ENCODE assay signal across 20 mouse cellular contexts in the genomic region with DNA sequence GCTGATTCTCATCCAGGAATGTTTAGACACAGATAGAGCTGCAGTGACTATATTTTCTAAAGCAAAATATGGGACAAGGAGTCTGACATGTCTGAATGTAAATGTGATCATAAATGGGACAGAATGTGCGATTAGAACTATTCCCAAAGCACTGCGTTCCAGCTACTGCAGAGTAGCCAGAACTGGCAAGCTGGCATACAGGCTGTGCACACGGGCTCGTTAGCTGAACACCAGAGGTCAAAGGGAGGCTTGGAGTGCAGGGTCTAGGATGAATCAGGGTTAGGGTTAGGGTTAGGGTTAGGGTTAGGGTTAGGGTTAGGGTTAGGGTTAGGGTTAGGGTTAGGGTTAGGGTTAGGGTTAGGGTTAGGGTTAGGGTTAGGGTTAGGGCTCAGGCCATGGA. TPM values are rescaled to one million over a fixed set of nuclear protein-coding genes. Genes with fewer than 3 reads are reported as not detected.
DNase-seq lines count a peak whose midpoint lies in the region; ATAC-seq lines count a peak whose summit lies in the region.
"Had no signal": no experiment of that assay in that cellular context is flagged by ENCODE, and none has a peak within 500 bp of the region (broad histone marks: within the 10 kb centered on the region; RNA-seq: fewer than 3 reads in every experiment).

No protein-coding gene starts in this region.

- H3K9me3 ChIP-seq in kidney, embryonic 15.5 days (replicated peaks): no peaks in the 10 kb centered on the region
- H3K9me3 ChIP-seq in limb, embryonic 13.5 days: no peaks in the 10 kb centered on the region
- no peaks in the 10 kb centered on the region for H3K9me3 ChIP-seq in limb, embryonic 10.5 days (replicated peaks)
- no peaks in the 10 kb centered on the region for H3K9me3 ChIP-seq in heart, embryonic 11.5 days (replicated peaks; ENCODE audit: control insufficient read depth, low read length)
- H3K9me3 ChIP-seq: embryonic facial prominence, embryonic 12.5 days; forebrain, embryonic 12.5 days; hindbrain, embryonic 12.5 days had no signal

- peaks cover 38% of the 10 kb centered on the region for H3K4me1 ChIP-seq in kidney, embryonic 15.5 days
- peaks cover 11% of the 10 kb centered on the region for H3K4me1 ChIP-seq in limb, embryonic 13.5 days
- peaks cover 35% of the 10 kb centered on the region for H3K4me1 ChIP-seq in limb, embryonic 10.5 days
- no peaks in the 10 kb centered on the region for H3K4me1 ChIP-seq in heart, embryonic 11.5 days (ENCODE audit: control insufficient read depth, insufficient read depth, low read length)
- H3K4me1 ChIP-seq: hindbrain, embryonic 12.5 days had no signal

- H3K9ac ChIP-seq in kidney, embryonic 15.5 days: no peak overlapping the region
- H3K9ac ChIP-seq in limb, embryonic 13.5 days: no peak overlapping the region
- H3K9ac ChIP-seq in heart, embryonic 11.5 days (ENCODE audit: low read depth, low read length): no peak overlapping the region
- H3K9ac ChIP-seq: embryonic facial prominence, embryonic 12.5 days; forebrain, embryonic 12.5 days; hindbrain, embryonic 12.5 days had no signal

- no peak for DNase-seq in kidney, adult 9 months
- DNase-seq in limb, embryonic 10.5 days (ENCODE audit: low spot score): no peak
- DNase-seq in forelimb bud, embryonic 11.5 days (ENCODE audit: low read depth, low spot score): peak; percentile 37
- DNase-seq: adrenal gland, adult 8-10 months; adrenal gland, postnatal 36 days; cerebellum, adult 11 months; cerebellum, adult 8-10 months; cerebellum, postnatal 14 days; embryo, embryonic 11 days; gastrocnemius, postnatal 36 days; heart, postnatal 10 days; heart, postnatal 4 days had no signal

- H3K4me3 ChIP-seq in kidney, embryonic 15.5 days (replicated peaks): no peak overlapping the region
- no peak overlapping the region for H3K4me3 ChIP-seq in limb, embryonic 13.5 days
- no peak overlapping the region for H3K4me3 ChIP-seq in limb, embryonic 10.5 days
- no peak overlapping the region for H3K4me3 ChIP-seq in heart, embryonic 11.5 days (ENCODE audit: low read depth, low read length)
- H3K4me3 ChIP-seq: embryonic facial prominence, embryonic 12.5 days; forebrain, embryonic 12.5 days; hindbrain, embryonic 12.5 days had no signal

- no peak overlapping the region for H3K4me2 ChIP-seq in kidney, embryonic 15.5 days
- no peak overlapping the region for H3K4me2 ChIP-seq in limb, embryonic 13.5 days (replicated peaks)
- H3K4me2 ChIP-seq in heart, embryonic 11.5 days: no peak overlapping the region
- H3K4me2 ChIP-seq: embryonic facial prominence, embryonic 12.5 days; forebrain, embryonic 12.5 days; hindbrain, embryonic 12.5 days had no signal

- ATAC-seq in kidney, embryonic 15.5 days (replicated peaks; ENCODE audit: low FRiP score): no peak
- ATAC-seq in limb, embryonic 13.5 days (ENCODE audit: low FRiP score, low read depth): no peak
- no peak for ATAC-seq in heart, embryonic 11.5 days (replicated peaks; ENCODE audit: insufficient number of reproducible peaks, low FRiP score, low TSS enrichment)
- ATAC-seq: forebrain, embryonic 16.5 days; hindbrain, embryonic 16.5 days had no signal

- no peaks in the 10 kb centered on the region for H3K36me3 ChIP-seq in kidney, embryonic 15.5 days
- no peaks in the 10 kb centered on the region for H3K36me3 ChIP-seq in limb, embryonic 13.5 days
- H3K36me3 ChIP-seq in limb, embryonic 10.5 days: no peaks in the 10 kb centered on the region
- H3K36me3 ChIP-seq in heart, embryonic 11.5 days (ENCODE audit: control insufficient read depth, insufficient read depth, low read length): no peaks in the 10 kb centered on the region
- H3K36me3 ChIP-seq: embryonic facial prominence, embryonic 12.5 days; forebrain, embryonic 12.5 days; hindbrain, embryonic 12.5 days had no signal

- H3K27me3 ChIP-seq in kidney, embryonic 15.5 days: no peaks in the 10 kb centered on the region
- H3K27me3 ChIP-seq in limb, embryonic 13.5 days: no peaks in the 10 kb centered on the region
- no peaks in the 10 kb centered on the region for H3K27me3 ChIP-seq in limb, embryonic 10.5 days (ENCODE audit: low read depth, poor library complexity, severe bottlenecking)
- H3K27me3 ChIP-seq in heart, embryonic 11.5 days (ENCODE audit: control insufficient read depth, insufficient read depth, low read length): no peaks in the 10 kb centered on the region
- H3K27me3 ChIP-seq: embryonic facial prominence, embryonic 12.5 days; forebrain, embryonic 12.5 days; hindbrain, embryonic 12.5 days had no signal

- H3K27ac ChIP-seq in kidney, embryonic 15.5 days: 0 out of 2 replicates have a peak overlapping the region, but pooled peaks have one; percentile 45
- peak overlapping the region; percentile 28; the same call in 1 of the 2 replicates for H3K27ac ChIP-seq in limb, embryonic 13.5 days
- H3K27ac ChIP-seq in limb, embryonic 10.5 days: no peak overlapping the region
- no peak overlapping the region for H3K27ac ChIP-seq in heart, embryonic 11.5 days (ENCODE audit: low read depth, low read length)
- H3K27ac ChIP-seq: embryonic facial prominence, embryonic 12.5 days; forebrain, embryonic 12.5 days; hindbrain, embryonic 12.5 days had no signal

- WGBS in kidney, embryonic 15.5 days: 71% methylated on average over 4 of the region's 4 CpGs
- WGBS in limb, embryonic 13.5 days: 66% methylated on average over 4 of the region's 4 CpGs
- 64% methylated on average over 4 of the region's 4 CpGs for WGBS in limb, embryonic 10.5 days
- 87% methylated on average over 4 of the region's 4 CpGs for WGBS in heart, embryonic 11.5 days (ENCODE audit: insufficient replicate concordance)

RNA-seq across cellular contexts. Expression of a gene that starts 20.0 kb away (rescaled TPM):
- polyA plus RNA-seq in kidney, embryonic 15.5 days (2015; fragmentation: Nextera tagmentation; extraction: Ambion mirVana): 1.2 and 1.6 TPM in 2 replicates
- 2.3 and 3.6 TPM in 2 replicates for polyA plus RNA-seq in limb, embryonic 13.5 days (2015; fragmentation: Nextera tagmentation; extraction: Ambion mirVana)
- polyA plus RNA-seq in limb, embryonic 10.5 days (2016; fragmentation: Nextera tagmentation; extraction: Ambion mirVana): 0.40 and 0.81 TPM in 2 replicates
- polyA plus RNA-seq in heart, embryonic 11.5 days (2014; fragmentation: Nextera tagmentation; extraction: Ambion mirVana): 0.64 and 1.2 TPM in 2 replicates

RNA-seq across cellular contexts. Expression of a gene that starts 26.0 kb away (rescaled TPM):
- polyA plus RNA-seq in kidney, embryonic 15.5 days (2015; fragmentation: Nextera tagmentation; extraction: Ambion mirVana): 3.5 and 4.3 TPM in 2 replicates
- 11.6 and 12.2 TPM in 2 replicates for polyA plus RNA-seq in limb, embryonic 13.5 days (2015; fragmentation: Nextera tagmentation; extraction: Ambion mirVana)
- 1.0 and 1.5 TPM in 2 replicates for polyA plus RNA-seq in limb, embryonic 10.5 days (2016; fragmentation: Nextera tagmentation; extraction: Ambion mirVana)
- 2.0 and 2.1 TPM in 2 replicates for polyA plus RNA-seq in heart, embryonic 11.5 days (2014; fragmentation: Nextera tagmentation; extraction: Ambion mirVana)

RNA-seq across cellular contexts. Expression of a gene that starts 36.3 kb away (rescaled TPM):
- polyA plus RNA-seq in kidney, embryonic 15.5 days (2015; fragmentation: Nextera tagmentation; extraction: Ambion mirVana): 1.5 TPM in 2 replicates
- 0.86 and 1.3 TPM in 2 replicates for polyA plus RNA-seq in limb, embryonic 13.5 days (2015; fragmentation: Nextera tagmentation; extraction: Ambion mirVana)
- not detected in 2 replicates for polyA plus RNA-seq in limb, embryonic 10.5 days (2016; fragmentation: Nextera tagmentation; extraction: Ambion mirVana)
- polyA plus RNA-seq in heart, embryonic 11.5 days (2014; fragmentation: Nextera tagmentation; extraction: Ambion mirVana): 1.6 and 2.2 TPM in 2 replicates
- polyA plus RNA-seq: forebrain, embryonic 12.5 days had no signal

RNA-seq across cellular contexts. Expression of a gene that starts 45.5 kb away (rescaled TPM):
- 28.6 and 37.1 TPM in 2 replicates for polyA plus RNA-seq in kidney, embryonic 15.5 days (2015; fragmentation: Nextera tagmentation; extraction: Ambion mirVana)
- 18.7 and 19.3 TPM in 2 replicates for polyA plus RNA-seq in limb, embryonic 13.5 days (2015; fragmentation: Nextera tagmentation; extraction: Ambion mirVana)
- 4.6 and 6.3 TPM in 2 replicates for polyA plus RNA-seq in limb, embryonic 10.5 days (2016; fragmentation: Nextera tagmentation; extraction: Ambion mirVana)
- polyA plus RNA-seq in heart, embryonic 11.5 days (2014; fragmentation: Nextera tagmentation; extraction: Ambion mirVana): 38.5 and 45.3 TPM in 2 replicates

RNA-seq across cellular contexts. Expression of a gene that starts 59.7 kb away (rescaled TPM):
- 14.2 and 16.3 TPM in 2 replicates for polyA plus RNA-seq in kidney, embryonic 15.5 days (2015; fragmentation: Nextera tagmentation; extraction: Ambion mirVana)
- 18.1 and 18.2 TPM in 2 replicates for polyA plus RNA-seq in limb, embryonic 13.5 days (2015; fragmentation: Nextera tagmentation; extraction: Ambion mirVana)
- 16.7 and 18.4 TPM in 2 replicates for polyA plus RNA-seq in limb, embryonic 10.5 days (2016; fragmentation: Nextera tagmentation; extraction: Ambion mirVana)
- polyA plus RNA-seq in heart, embryonic 11.5 days (2014; fragmentation: Nextera tagmentation; extraction: Ambion mirVana): 11.9 and 14.2 TPM in 2 replicates

Comparison
In these comparisons a context has a peak if more than half of its experiments do, and no peak if none do; other contexts are left out.
1. H3K27ac ChIP-seq: peak in kidney, embryonic 15.5 days (single experiment) and limb, embryonic 13.5 days (single experiment); none in limb, embryonic 10.5 days (single experiment) and heart, embryonic 11.5 days (single experiment).